In the genomic region with DNA sequence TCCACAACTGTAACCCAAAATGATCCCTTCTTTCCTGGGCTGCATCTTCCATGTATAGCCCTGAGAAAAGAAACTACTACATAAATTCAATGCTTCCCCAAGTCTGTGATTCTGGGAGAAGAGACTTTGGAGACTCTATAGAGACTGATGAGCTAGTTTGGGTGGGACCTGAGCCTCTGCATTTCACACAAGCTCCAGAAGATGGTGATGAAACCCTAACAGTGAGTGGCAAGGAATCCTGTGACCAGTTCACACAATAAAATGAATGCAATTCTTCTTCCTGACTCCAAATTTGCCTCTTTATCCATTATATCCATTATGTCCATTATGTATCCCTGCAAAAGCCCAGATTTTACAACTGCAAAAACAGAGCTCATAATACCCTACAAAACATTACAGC, we compare ENCODE assay signal across 24 mouse cellular contexts. TPM values are rescaled to one million over a fixed set of nuclear protein-coding genes. Genes with fewer than 3 reads are reported as not detected.
A peak's percentile ranks its signal among the peaks of the same experiment; 100 is the strongest.
DNase-seq lines count a peak whose midpoint lies in the region; ATAC-seq and TF ChIP-seq lines count a peak whose summit lies in the region.
"Had no signal": no experiment of that assay in that cellular context is flagged by ENCODE, and none has a peak within 500 bp of the region (broad histone marks: within the 10 kb centered on the region; RNA-seq: fewer than 3 reads in every experiment).

No protein-coding gene starts in this region.

- H3K27me3 ChIP-seq in forebrain, postnatal 0 days (ENCODE audit: insufficient read depth, low read length) = no peaks in the 10 kb centered on the region
- no peaks in the 10 kb centered on the region for H3K27me3 ChIP-seq in forebrain, embryonic 12.5 days
- H3K27me3 ChIP-seq in kidney, postnatal 0 days (ENCODE audit: insufficient read depth, low read length) = no peaks in the 10 kb centered on the region
- H3K27me3 ChIP-seq in lung, embryonic 14.5 days (ENCODE audit: insufficient read depth, low read length) = no peaks in the 10 kb centered on the region
- H3K27me3 ChIP-seq in intestine, embryonic 16.5 days (replicated peaks; ENCODE audit: control insufficient read depth, insufficient read depth, low read length) = no peaks in the 10 kb centered on the region
- H3K27me3 ChIP-seq: heart, embryonic 12.5 days; heart, embryonic 15.5 days; hindbrain, embryonic 13.5 days had no signal

- H3K4me1 ChIP-seq in forebrain, postnatal 0 days (ENCODE audit: insufficient read depth) = no peaks in the 10 kb centered on the region
- H3K4me1 ChIP-seq in forebrain, embryonic 12.5 days = peaks cover 11% of the 10 kb centered on the region; the same call in 1 of the 2 replicates
- H3K4me1 ChIP-seq in kidney, postnatal 0 days (replicated peaks; ENCODE audit: insufficient read depth, low read length) = no peaks in the 10 kb centered on the region
- H3K4me1 ChIP-seq in lung, embryonic 14.5 days (ENCODE audit: insufficient read depth) = no peaks in the 10 kb centered on the region
- no peaks in the 10 kb centered on the region for H3K4me1 ChIP-seq in intestine, embryonic 16.5 days (ENCODE audit: control insufficient read depth, insufficient read depth, low read length)
- H3K4me1 ChIP-seq: heart, embryonic 12.5 days; heart, embryonic 15.5 days had no signal

- H3K9ac ChIP-seq in forebrain, postnatal 0 days = no peak overlapping the region
- H3K9ac ChIP-seq in forebrain, embryonic 12.5 days = no peak overlapping the region
- H3K9ac ChIP-seq in kidney, postnatal 0 days (ENCODE audit: low read depth, low read length) = no peak overlapping the region
- H3K9ac ChIP-seq in lung, embryonic 14.5 days = no peak overlapping the region
- no peak overlapping the region for H3K9ac ChIP-seq in intestine, embryonic 16.5 days (ENCODE audit: low read depth, low read length)
- H3K9ac ChIP-seq: heart, embryonic 12.5 days; heart, embryonic 15.5 days; hindbrain, embryonic 13.5 days had no signal

- H3K4me2 ChIP-seq in forebrain, postnatal 0 days (ENCODE audit: low read depth) = no peak overlapping the region
- H3K4me2 ChIP-seq in forebrain, embryonic 12.5 days = no peak overlapping the region
- H3K4me2 ChIP-seq in kidney, postnatal 0 days (ENCODE audit: low read length) = no peak overlapping the region
- H3K4me2 ChIP-seq in lung, embryonic 14.5 days = no peak overlapping the region
- no peak overlapping the region for H3K4me2 ChIP-seq in intestine, embryonic 16.5 days (ENCODE audit: low read depth, low read length)
- H3K4me2 ChIP-seq: heart, embryonic 12.5 days; heart, embryonic 15.5 days; hindbrain, embryonic 13.5 days had no signal

- no peak overlapping the region for H3K4me3 ChIP-seq in forebrain, postnatal 0 days (ENCODE audit: low read depth, low read length)
- no peak overlapping the region for H3K4me3 ChIP-seq in forebrain, embryonic 12.5 days (replicated peaks)
- H3K4me3 ChIP-seq in kidney, postnatal 0 days (replicated peaks; ENCODE audit: low read depth, low read length) = no peak overlapping the region
- no peak overlapping the region for H3K4me3 ChIP-seq in lung, embryonic 14.5 days (ENCODE audit: low read depth, low read length)
- H3K4me3 ChIP-seq in intestine, embryonic 16.5 days (ENCODE audit: low read length) = no peak overlapping the region
- H3K4me3 ChIP-seq: forebrain, embryonic 10.5 days; heart, embryonic 12.5 days; heart, embryonic 15.5 days; hindbrain, embryonic 10.5 days; hindbrain, embryonic 13.5 days had no signal

- ATAC-seq in forebrain, postnatal 0 days = no peak
- no peak for ATAC-seq in forebrain, embryonic 12.5 days (ENCODE audit: low FRiP score)
- ATAC-seq in kidney, postnatal 0 days (replicated peaks; ENCODE audit: low FRiP score, low read depth) = no peak
- no peak for ATAC-seq in lung, embryonic 14.5 days (ENCODE audit: insufficient read depth)
- no peak for ATAC-seq in intestine, embryonic 16.5 days
- ATAC-seq: activated CD4-positive, CD25-positive, alpha-beta regulatory T cell, adult 4 months; forebrain, embryonic 14.5 days had no signal

- H3K27ac ChIP-seq in forebrain, postnatal 0 days (ENCODE audit: low read depth, low read length) = no peak overlapping the region
- H3K27ac ChIP-seq in forebrain, embryonic 12.5 days = no peak overlapping the region
- H3K27ac ChIP-seq in kidney, postnatal 0 days = no peak overlapping the region
- H3K27ac ChIP-seq in lung, embryonic 14.5 days (ENCODE audit: low read depth) = no peak overlapping the region
- H3K27ac ChIP-seq in intestine, embryonic 16.5 days (ENCODE audit: low read length) = no peak overlapping the region
- H3K27ac ChIP-seq: forebrain, embryonic 10.5 days; heart, embryonic 15.5 days; hindbrain, embryonic 10.5 days; hindbrain, embryonic 13.5 days had no signal

- H3K36me3 ChIP-seq in forebrain, postnatal 0 days (ENCODE audit: insufficient read depth) = no peaks in the 10 kb centered on the region
- H3K36me3 ChIP-seq in forebrain, embryonic 12.5 days (replicated peaks) = no peaks in the 10 kb centered on the region
- H3K36me3 ChIP-seq in kidney, postnatal 0 days (ENCODE audit: insufficient read depth, low read length) = no peaks in the 10 kb centered on the region
- H3K36me3 ChIP-seq in lung, embryonic 14.5 days (ENCODE audit: insufficient read depth) = no peaks in the 10 kb centered on the region
- no peaks in the 10 kb centered on the region for H3K36me3 ChIP-seq in intestine, embryonic 16.5 days (ENCODE audit: control insufficient read depth, insufficient read depth, low read length)
- H3K36me3 ChIP-seq: forebrain, embryonic 10.5 days; heart, embryonic 12.5 days; heart, embryonic 15.5 days; hindbrain, embryonic 10.5 days; hindbrain, embryonic 13.5 days had no signal

- no peak for TF ChIP-seq POLR2A in brain, embryonic 14.5 days (IDR thresholded peaks at IDR 0.05; ENCODE audit: borderline replicate concordance, extremely low read depth, insufficient read depth, insufficient read length, poor library complexity, severe bottlenecking)

- DNase-seq in forebrain, postnatal 0 days = no peak
- DNase-seq in kidney, postnatal 0 days (ENCODE audit: low spot score) = no peak
- DNase-seq in kidney, adult 8-10 months = no peak
- DNase-seq in lung, embryonic 14.5 days = no peak
- DNase-seq in lung, postnatal 10 days = no peak
- no peak for DNase-seq in brain, embryonic 14.5 days (ENCODE audit: low read depth)
- DNase-seq: adrenal gland, adult 8-10 months; adrenal gland, postnatal 25 days; cerebellum, adult 18-20 months; cerebellum, adult 9-10 months; cerebellum, postnatal 14 days; gastrocnemius, postnatal 25 days; heart, adult 18-20 months; heart, postnatal 10 days; heart, postnatal 36 days had no signal

- H3K9me3 ChIP-seq in forebrain, postnatal 0 days (ENCODE audit: low read length) = no peaks in the 10 kb centered on the region
- H3K9me3 ChIP-seq in forebrain, embryonic 12.5 days = no peaks in the 10 kb centered on the region
- H3K9me3 ChIP-seq in kidney, postnatal 0 days (replicated peaks; ENCODE audit: low read length) = no peaks in the 10 kb centered on the region
- no peaks in the 10 kb centered on the region for H3K9me3 ChIP-seq in lung, embryonic 14.5 days (ENCODE audit: low read depth, low read length)
- H3K9me3 ChIP-seq in intestine, embryonic 16.5 days (ENCODE audit: control insufficient read depth, low read length) = 0 out of 2 replicates have a peak, but pooled peaks cover 4% of the 10 kb centered on the region
- H3K9me3 ChIP-seq: heart, embryonic 15.5 days had no signal

- TF ChIP-seq CTCF in forebrain, postnatal 0 days (IDR thresholded peaks at IDR 0.05; ENCODE audit: low read depth) = 0 out of 2 replicates have a peak, but pooled peaks have one; percentile 22
- peak; percentile 51 for TF ChIP-seq CTCF in kidney, postnatal 0 days (IDR thresholded peaks at IDR 0.05; ENCODE audit: low read depth)
- 0 out of 2 replicates have a peak, but pooled peaks have one; percentile 7 for TF ChIP-seq CTCF in lung, embryonic 14.5 days (IDR thresholded peaks at IDR 0.05; ENCODE audit: low read depth)
- peak; percentile 7; the same call in 1 of the 2 replicates for TF ChIP-seq CTCF in brain, embryonic 14.5 days (IDR thresholded peaks at IDR 0.05; ENCODE audit: borderline replicate concordance, extremely low read depth, insufficient read depth, insufficient read length)

RNA-seq across cellular contexts. Expression of a gene that starts 2.5 kb away (rescaled TPM):
- total RNA-seq in forebrain, postnatal 0 days (2014; rRNA removed) = 23.5 and 38.8 TPM in 2 replicates
- 14.7 and 29.9 TPM in 2 replicates for polyA plus RNA-seq in forebrain, postnatal 0 days (2015; fragmentation: Nextera tagmentation; extraction: Ambion mirVana)
- 14.0 and 14.1 TPM in 2 replicates for polyA plus RNA-seq in forebrain, embryonic 12.5 days (2016; fragmentation: Nextera tagmentation; extraction: Ambion mirVana)
- 44.5 and 50.9 TPM in 2 replicates for polyA plus RNA-seq in kidney, postnatal 0 days (2015; fragmentation: Nextera tagmentation; extraction: Ambion mirVana)
- 116 and 117 TPM in 2 replicates for polyA plus RNA-seq in lung, embryonic 14.5 days (2014; fragmentation: Nextera tagmentation; extraction: Ambion mirVana)
- polyA plus RNA-seq in brain, embryonic 14.5 days (2012; rRNA removed) = 13.7 and 30.1 TPM in 2 replicates
- polyA plus RNA-seq in intestine, embryonic 16.5 days (2015; fragmentation: Nextera tagmentation; extraction: Ambion mirVana) = 39.4 and 43.1 TPM in 2 replicates
- polyA plus RNA-seq: activated CD4-positive, CD25-positive, alpha-beta regulatory T cell, adult 4 months had no signal
